Mouse (Mus musculus) kidney, postnatal 0 days (tissue): ENCODE data around the gene Phkg2. TPM values are rescaled to one million over a fixed set of nuclear protein-coding genes. Genes with fewer than 3 reads are reported as not detected.

Source experiments
- ATAC-seq: fragments of 200-750 bp; cut with Nextera tagmentation; replicated peaks from 2 replicates; pipeline ENCODE4 v1.8.0; 2017; ENCODE audit warnings: low read depth, moderate number of reproducible peaks, moderate TSS enrichment, moderate library complexity; ENCODE audit not compliant: low FRiP score
- DNase-seq: peaks from one replicate; pipeline ENCODE4 v3.0.0-alpha.2; 2016; ENCODE audit warnings: low spot score
- H3K27ac ChIP-seq: fragments of 300-500 bp; sonication (generic); 2 replicates; pipeline ENCODE4 v1.5.1; 2014; ENCODE audit warnings: mild to moderate bottlenecking
- H3K27me3 ChIP-seq: fragments of 300-500 bp; sonication (generic); 2 replicates; pipeline ENCODE4 v1.6.1; 2014; ENCODE audit warnings: low read length, mixed read lengths; ENCODE audit not compliant: insufficient read depth
- H3K36me3 ChIP-seq: fragments of 300-500 bp; sonication (generic); 2 replicates; pipeline ENCODE4 v1.6.1; 2014; ENCODE audit warnings: low read length, mixed read lengths; ENCODE audit not compliant: insufficient read depth
- H3K4me1 ChIP-seq: fragments of 300-500 bp; sonication (generic); replicated peaks from 2 replicates; pipeline ENCODE4 v1.6.1; 2014; ENCODE audit warnings: antibody characterized with exemption, low read length, mixed read lengths; ENCODE audit not compliant: insufficient read depth
- H3K4me2 ChIP-seq: fragments of 300-500 bp; sonication (generic); 2 replicates; pipeline ENCODE4 v1.6.1; 2014; ENCODE audit warnings: mild to moderate bottlenecking, low read length, moderate library complexity, mixed read lengths
- H3K4me3 ChIP-seq: fragments of 300-500 bp; sonication (generic); replicated peaks from 2 replicates; pipeline ENCODE4 v1.5.1; 2014; ENCODE audit warnings: low read depth, low read length
- H3K9ac ChIP-seq: fragments of 300-500 bp; sonication (generic); 2 replicates; pipeline ENCODE4 v1.6.1; 2014; ENCODE audit warnings: low read depth, low read length
- H3K9me3 ChIP-seq: fragments of 300-500 bp; sonication (generic); replicated peaks from 2 replicates; pipeline ENCODE4 v1.6.1; 2016; ENCODE audit warnings: low read length, inconsistent platforms, mixed read lengths
- CTCF ChIP-seq: IDR thresholded peaks from 2 replicates; pipeline ENCODE4 v1.5.1; 2016; ENCODE audit warnings: antibody characterized with exemption, low read depth, mild to moderate bottlenecking, moderate library complexity
- WGBS: fragments of 180-500 bp; shearing (Covaris S2); extraction: QIAGEN DNeasy Blood & Tissue Kit; methylation state at CpG from one replicate; pipeline ENCODE4 v1.1.7; 2014; 5-methylcytosine and 5-hydroxymethylcytosine counted together
- polyA plus RNA-seq: library from polyadenylated mRNA; unstranded; fragments of >200 nt; fragmentation: Nextera tagmentation; extraction: Ambion mirVana; gene quantifications from 2 replicates; pipeline ENCODE4 v1.2.1, GENCODE M21; 2015

Phkg2 gene
- polyA plus RNA-seq, 1 experiment from 2014 or later: 28.8 TPM

GRCm38 (mm10) chr7:127564381-127565150, 8.6 kb upstream of the Phkg2 start:
- peak overlapping the region; percentile 36; the same call in 1 of the 2 replicates for H3K27ac ChIP-seq
- H3K4me2 ChIP-seq: no peak overlapping the region
- ATAC-seq (no peak), DNase-seq (peak; percentile 50)
- H3K27me3 ChIP-seq: no peaks in the 10 kb centered on the region
- H3K9me3 ChIP-seq: no peaks in the 10 kb centered on the region
- peaks cover 35% of the 10 kb centered on the region for H3K36me3 ChIP-seq
- no peaks in the 10 kb centered on the region for H3K4me1 ChIP-seq
- TF ChIP-seq CTCF: 0 out of 2 replicates have a peak, but pooled peaks have one; percentile 10
- WGBS: 60% methylated on average over 6 of the region's 6 CpGs
- H3K9ac ChIP-seq: no peak overlapping the region
- no peak overlapping the region for H3K4me3 ChIP-seq

GRCm38 (mm10) chr7:127573503-127574008, 416 bp downstream of the Phkg2 start:
- no peak for TF ChIP-seq CTCF
- Histone ChIP-seq H3K4me3 (peak overlapping the region; percentile 52), H3K4me2 (peak overlapping the region; percentile 81), H3K27me3 (no peaks in the 10 kb centered on the region), H3K9me3 (no peaks in the 10 kb centered on the region), H3K27ac (peak overlapping the region; percentile 27; the same call in 1 of the 2 replicates), H3K4me1 (peaks cover 10% of the 10 kb centered on the region; the same call in 1 of the 2 replicates), H3K9ac (peak overlapping the region; percentile 64), H3K36me3 (peaks cover 13% of the 10 kb centered on the region)
- ATAC-seq (peak; percentile 46), DNase-seq (peak; percentile 25)
- WGBS: 0% methylated on average over 26 of the region's 28 CpGs

DNA sequence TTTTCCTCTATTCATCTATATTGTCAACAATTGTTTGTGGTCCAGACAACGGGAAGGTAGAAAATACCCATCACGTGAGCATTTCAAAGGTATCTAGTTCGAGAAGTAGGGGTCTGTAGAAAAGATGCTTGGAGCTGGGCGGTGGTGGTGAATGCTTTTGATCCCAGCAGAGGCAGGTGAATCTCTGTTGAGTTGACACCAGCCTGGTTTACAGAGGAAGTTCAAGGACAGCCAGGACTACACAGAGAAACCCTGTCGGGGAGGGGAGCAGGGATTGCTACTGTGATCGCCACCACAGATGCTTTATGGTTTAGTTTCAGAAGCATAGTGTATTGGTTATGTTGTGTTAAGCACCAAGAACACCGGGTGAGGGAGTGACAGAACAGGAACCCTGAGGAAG, 975 bp downstream of the Phkg2 start:
- Histone ChIP-seq H3K36me3 (peaks cover 13% of the 10 kb centered on the region), H3K4me1 (peaks cover 10% of the 10 kb centered on the region; the same call in 1 of the 2 replicates), H3K9me3 (no peaks in the 10 kb centered on the region), H3K9ac (peak overlapping the region; percentile 64), H3K4me2 (peak overlapping the region; percentile 81), H3K27me3 (no peaks in the 10 kb centered on the region), H3K27ac (peak overlapping the region; percentile 27; the same call in 1 of the 2 replicates), H3K4me3 (peak overlapping the region; percentile 52)
- no peak for TF ChIP-seq CTCF
- DNase-seq (no peak), ATAC-seq (no peak)
- WGBS: 14% methylated on average over 7 of the region's 7 CpGs

GRCm38 (mm10) chr7:127583260-127583659, 10.1 kb downstream of the Phkg2 start:
- no peak for TF ChIP-seq CTCF
- Histone ChIP-seq H3K4me1 (no peaks in the 10 kb centered on the region), H3K4me2 (no peak overlapping the region), H3K4me3 (no peak overlapping the region), H3K36me3 (peaks cover 32% of the 10 kb centered on the region), H3K27me3 (no peaks in the 10 kb centered on the region), H3K9me3 (no peaks in the 10 kb centered on the region), H3K9ac (no peak overlapping the region), H3K27ac (no peak overlapping the region)
- DNase-seq (no peak), ATAC-seq (no peak)
- WGBS: 92% methylated on average over 6 of the region's 6 CpGs

DNA sequence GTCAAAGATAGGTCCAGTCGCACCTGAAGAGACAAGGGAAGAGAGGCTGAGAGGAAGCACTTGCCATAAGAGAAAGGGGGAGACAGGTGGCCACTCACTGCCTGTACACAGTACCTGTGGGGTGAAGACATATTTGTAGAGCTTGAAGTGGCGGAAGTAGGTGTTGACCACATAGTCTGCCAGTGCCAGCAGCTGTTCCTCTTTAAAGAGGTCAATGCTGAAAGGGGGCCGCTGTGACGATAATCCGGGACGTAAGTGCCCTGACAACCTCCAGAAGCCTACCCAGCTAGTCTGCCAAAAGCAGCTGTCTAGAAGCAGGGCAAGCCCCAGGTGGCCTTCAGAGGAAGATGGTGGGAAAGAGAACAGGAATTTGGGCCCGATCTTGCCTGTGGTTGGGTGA, 11.9 kb downstream of the Phkg2 start:
- H3K27me3 ChIP-seq: no peaks in the 10 kb centered on the region
- peaks cover 5% of the 10 kb centered on the region; the same call in 1 of the 2 replicates for H3K4me1 ChIP-seq
- ATAC-seq: no peak
- no peak for DNase-seq
- H3K9me3 ChIP-seq: no peaks in the 10 kb centered on the region
- peaks cover 25% of the 10 kb centered on the region for H3K36me3 ChIP-seq
- no peak for TF ChIP-seq CTCF
- WGBS: 86% methylated on average over 7 of the region's 7 CpGs
- H3K9ac ChIP-seq: no peak overlapping the region
- H3K4me3 ChIP-seq: no peak overlapping the region
- no peak overlapping the region for H3K27ac ChIP-seq
- H3K4me2 ChIP-seq: no peak overlapping the region

GRCm38 (mm10) chr7:127586149-127586548, 13.0 kb downstream of the Phkg2 start:
- Histone ChIP-seq H3K9ac (no peak overlapping the region), H3K27me3 (no peaks in the 10 kb centered on the region), H3K27ac (no peak overlapping the region), H3K9me3 (no peaks in the 10 kb centered on the region), H3K4me3 (no peak overlapping the region), H3K4me1 (peaks cover 5% of the 10 kb centered on the region; the same call in 1 of the 2 replicates), H3K4me2 (no peak overlapping the region), H3K36me3 (peaks cover 28% of the 10 kb centered on the region)
- 84% methylated on average over 6 of the region's 6 CpGs for WGBS
- TF ChIP-seq CTCF: no peak
- DNase-seq: no peak
- no peak for ATAC-seq
